Mouse (Mus musculus): ENCODE measurements at regions not wholly inside any gene's neighbourhood (a gene's known extent, or its start where the extent isn't known, plus 50 kb on each side); places are given as distances from the start of the nearest gene placed in this dataset.

GRCm38 (mm10) chr1:45575131-45575530, 72.0 kb upstream of the Col5a2 start:
- in situ Hi-C loops (cut with MseI, MboI), result no loop called here

GRCm38 (mm10) chr1:45580466-45580865, 77.4 kb upstream of the Col5a2 start:
- in situ Hi-C loops (cut with MseI, MboI), result no loop called here

GRCm38 (mm10) chr1:45587351-45588025, 84.4 kb upstream of the Col5a2 start:
- in situ Hi-C loops (cut with MseI, MboI), result no loop called here

- in situ Hi-C loops (cut with MseI, MboI), result no loop called here
Observed at GRCm38 (mm10) chr1:45597316-45597715, 94.2 kb upstream of the Col5a2 start.

GRCm38 (mm10) chr1:45599421-45599820, 96.3 kb upstream of the Col5a2 start:
- in situ Hi-C loops (cut with MseI, MboI), result no loop called here

GRCm38 (mm10) chr1:45600011-45600410, 96.9 kb upstream of the Col5a2 start:
- in situ Hi-C loops (cut with MseI, MboI), result no loop called here

- in situ Hi-C loops (cut with MseI, MboI), result no loop called here
Observed at GRCm38 (mm10) chr1:45605571-45605970, 102.5 kb upstream of the Col5a2 start.

- in situ Hi-C loops (cut with MseI, MboI), result no loop called here
Observed at GRCm38 (mm10) chr1:45608316-45608715, 105.2 kb upstream of the Col5a2 start.

GRCm38 (mm10) chr1:45619008-45619407, 115.9 kb upstream of the Col5a2 start:
- in situ Hi-C loops (cut with MseI, MboI), result no loop called here

GRCm38 (mm10) chr1:45625921-45626320, 122.8 kb upstream of the Col5a2 start:
- in situ Hi-C loops (cut with MseI, MboI), result loop anchor here (5.0 to 10.0 kb wide), 2 partner anchors 189 to 191 kb away; no protein-coding TSS in a partner anchor

- in situ Hi-C loops (cut with MseI, MboI), result loop anchor here (5.0 to 10.0 kb wide), 2 partner anchors 189 to 192 kb away; no protein-coding TSS in a partner anchor
Observed at GRCm38 (mm10) chr1:45626733-45627132, 123.7 kb upstream of the Col5a2 start.

GRCm38 (mm10) chr1:45627840-45628239, 124.8 kb upstream of the Col5a2 start:
- in situ Hi-C loops (cut with MseI, MboI), result loop anchor here (5.0 to 10.0 kb wide), 2 partner anchors 191 to 193 kb away; no protein-coding TSS in a partner anchor

GRCm38 (mm10) chr1:45647301-45647700, 144.2 kb upstream of the Col5a2 start:
- in situ Hi-C loops (cut with MseI, MboI), result no loop called here

GRCm38 (mm10) chr1:45653248-45653647, 141.7 kb upstream of the Wdr75 start:
- in situ Hi-C loops (cut with MseI, MboI), result no loop called here

GRCm38 (mm10) chr1:45663882-45664520, 131.0 kb upstream of the Wdr75 start:
- in situ Hi-C loops (cut with MseI, MboI), result no loop called here

- in situ Hi-C loops (cut with MseI, MboI), result no loop called here
Observed at GRCm38 (mm10) chr1:45672443-45673156, 122.4 kb upstream of the Wdr75 start.

GRCm38 (mm10) chr1:45675771-45676439, 119.1 kb upstream of the Wdr75 start:
- in situ Hi-C loops (cut with MseI, MboI), result no loop called here

GRCm38 (mm10) chr1:45679964-45680709, 114.8 kb upstream of the Wdr75 start:
- in situ Hi-C loops (cut with MseI, MboI), result no loop called here

- in situ Hi-C loops (cut with MseI, MboI), result no loop called here
Observed at GRCm38 (mm10) chr1:45700893-45701292, 94.1 kb upstream of the Wdr75 start.

GRCm38 (mm10) chr1:45701516-45701915, 93.5 kb upstream of the Wdr75 start:
- in situ Hi-C loops (cut with MseI, MboI), result no loop called here

- in situ Hi-C loops (cut with MseI, MboI), result no loop called here
Observed at GRCm38 (mm10) chr1:45723369-45723768, 71.6 kb upstream of the Wdr75 start.

All from mouse trophoblast stem cell (cell line).